Mouse (Mus musculus) liver, embryonic 14.5 days (tissue): ENCODE measurements around the gene Sap30l. TPM values are rescaled to one million over a fixed set of nuclear protein-coding genes. Genes with fewer than 3 reads are reported as not detected.
"Not testable (repeated sequence)": the region's sequence is repeated elsewhere in the genome, so short reads cannot be mapped to it uniquely, and the experiment has no call there.

Experiments
- ATAC-seq: fragments of 200-750 bp; cut with Nextera tagmentation; 2 replicates; pipeline ENCODE4 v1.8.0; 2017; ENCODE audit warnings: moderate number of reproducible peaks, mild to moderate bottlenecking, moderate library complexity; ENCODE audit not compliant: insufficient read depth
- DNase-seq, 3 experiments: peaks; one replicate each; pipeline ENCODE4 v3.0.0-alpha.2; 2012 to 2013; ENCODE audit warnings: low read depth in 3 of 3, low spot score in 3 of 3
- H3K27ac ChIP-seq: fragments of 300-500 bp; sonication (generic); 2 replicates; pipeline ENCODE4 v1.5.1; 2014; ENCODE audit warnings: moderate library complexity, mild to moderate bottlenecking, control low read depth, inconsistent platforms
- H3K27me3 ChIP-seq: fragments of 300-500 bp; sonication (generic); 2 replicates; pipeline ENCODE4 v1.6.1; 2014; ENCODE audit warnings: mild to moderate bottlenecking, low read length, moderate library complexity; ENCODE audit not compliant: control insufficient read depth, insufficient read depth
- H3K36me3 ChIP-seq: fragments of 300-500 bp; sonication (generic); replicated peaks from 2 replicates; pipeline ENCODE4 v1.6.1; 2014; ENCODE audit warnings: low read depth; ENCODE audit not compliant: control insufficient read depth, insufficient read depth
- H3K4me1 ChIP-seq, 2 experiments: fragments of 200-500 bp in 1 of 2; fragments of 300-500 bp in 1 of 2; sonication (generic) in 1 of 2; replicated peaks; 2 replicates each; pipeline ENCODE4 v1.6.1; 2012 to 2014; ENCODE audit warnings: antibody characterized with exemption in 1 of 2, inconsistent platforms in 1 of 2, low read length in 1 of 2; ENCODE audit not compliant: control insufficient read depth in 2 of 2, insufficient read depth in 2 of 2
- H3K4me2 ChIP-seq: fragments of 300-500 bp; sonication (generic); 2 replicates; pipeline ENCODE4 v1.6.1; 2014; ENCODE audit warnings: low read depth, mild to moderate bottlenecking, control low read depth, moderate library complexity
- H3K4me3 ChIP-seq, 2 experiments: fragments of 200-500 bp in 1 of 2; fragments of 300-500 bp in 1 of 2; sonication (generic) in 1 of 2; 2 replicates each; pipeline ENCODE4 v1.5.1; 2012 to 2014; ENCODE audit warnings: low read depth in 2 of 2, low read length in 2 of 2, mild to moderate bottlenecking in 2 of 2, control low read depth in 1 of 2, inconsistent platforms in 1 of 2, moderate library complexity in 1 of 2; ENCODE audit not compliant: insufficient read depth in 1 of 2
- H3K9ac ChIP-seq: fragments of 300-500 bp; sonication (generic); replicated peaks from 2 replicates; pipeline ENCODE4 v1.6.1; 2014; ENCODE audit warnings: mild to moderate bottlenecking, control low read depth, moderate library complexity
- H3K9me3 ChIP-seq: fragments of 300-500 bp; sonication (generic); 2 replicates; pipeline ENCODE4 v1.6.1; 2016; ENCODE audit warnings: low read length, mixed read lengths; ENCODE audit not compliant: control insufficient read depth
- CTCF ChIP-seq: IDR thresholded peaks from 2 replicates; pipeline ENCODE4 v1.5.1; 2016; ENCODE audit warnings: antibody characterized with exemption, low read depth, control low read depth
- EP300 ChIP-seq: IDR thresholded peaks from 2 replicates; pipeline ENCODE4 v1.6.1; 2016; ENCODE audit warnings: antibody characterized with exemption, low read depth
- WGBS: fragments of 180-500 bp; shearing (Covaris S2); extraction: QIAGEN DNeasy Blood & Tissue Kit; methylation state at CpG from one replicate; pipeline ENCODE4 v1.1.7; 2014; ENCODE audit not compliant: insufficient replicate concordance; 5-methylcytosine and 5-hydroxymethylcytosine counted together
- polyA plus RNA-seq, 2 experiments: library from polyadenylated mRNA; depleted of rRNA in 1 of 2; stranded (reverse) in 1 of 2; unstranded in 1 of 2; fragments of >200 nt; fragmentation: Nextera tagmentation in 1 of 2; extraction: Ambion mirVana in 1 of 2; gene quantifications; 2 replicates each; pipeline versions ENCODE4 v1.2.1 to v1.2.3; 2012 to 2014

Sap30l gene
- polyA plus RNA-seq, 2 experiments, result 4.0 to 6.6 TPM

DNA sequence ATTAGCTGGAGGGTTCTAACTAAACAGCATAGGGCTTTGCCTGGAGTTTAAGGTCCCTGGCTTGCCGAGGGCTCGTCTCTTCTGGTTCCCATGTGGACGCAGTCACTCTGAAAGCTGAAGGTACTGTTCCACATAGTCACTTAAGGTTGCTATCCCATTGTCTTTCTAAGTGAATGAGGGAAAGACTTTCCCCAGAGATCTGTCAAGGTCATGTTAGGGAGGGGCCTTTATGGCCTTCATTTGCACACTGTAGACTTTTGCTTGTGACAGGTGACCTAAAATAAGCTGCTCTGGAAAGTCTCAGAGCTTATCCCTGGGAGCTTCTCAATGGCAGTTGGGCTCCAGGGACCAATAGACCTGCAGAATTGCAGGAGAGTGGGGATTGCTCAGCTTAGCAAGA is 12.2 kb downstream of the Sap30l start:
- TF ChIP-seq CTCF (no peak), EP300 (no peak)
- no peaks in the 10 kb centered on the region for H3K36me3 ChIP-seq
- WGBS, result 76% methylated on average over 3 of the region's 3 CpGs
- H3K9ac ChIP-seq, result no peak overlapping the region
- H3K9me3 ChIP-seq, result no peaks in the 10 kb centered on the region
- no peak for ATAC-seq
- H3K27me3 ChIP-seq, result no peaks in the 10 kb centered on the region
- DNase-seq, result no peak
- no peak overlapping the region for H3K4me2 ChIP-seq
- peaks cover 14 to 26% of the 10 kb centered on the region in 2 experiments for H3K4me1 ChIP-seq
- no peak overlapping the region for H3K27ac ChIP-seq
- no peak overlapping the region for H3K4me3 ChIP-seq

GRCm38 (mm10) chr11:57818189-57818588 is 16.8 kb downstream of the Sap30l start:
- Histone ChIP-seq H3K4me2 (no peak overlapping the region), H3K4me1 (peaks cover 5 to 8% of the 10 kb centered on the region in 2 experiments), H3K9ac (no peak overlapping the region), H3K36me3 (no peaks in the 10 kb centered on the region), H3K4me3 (no peak overlapping the region), H3K27ac (no peak overlapping the region), H3K27me3 (no peaks in the 10 kb centered on the region), H3K9me3 (no peaks in the 10 kb centered on the region)
- WGBS, result 70% methylated on average over 4 of the region's 4 CpGs
- ATAC-seq (no peak), DNase-seq (no peak)
- no peak for TF ChIP-seq EP300
- peak; percentile 56 for TF ChIP-seq CTCF

DNA sequence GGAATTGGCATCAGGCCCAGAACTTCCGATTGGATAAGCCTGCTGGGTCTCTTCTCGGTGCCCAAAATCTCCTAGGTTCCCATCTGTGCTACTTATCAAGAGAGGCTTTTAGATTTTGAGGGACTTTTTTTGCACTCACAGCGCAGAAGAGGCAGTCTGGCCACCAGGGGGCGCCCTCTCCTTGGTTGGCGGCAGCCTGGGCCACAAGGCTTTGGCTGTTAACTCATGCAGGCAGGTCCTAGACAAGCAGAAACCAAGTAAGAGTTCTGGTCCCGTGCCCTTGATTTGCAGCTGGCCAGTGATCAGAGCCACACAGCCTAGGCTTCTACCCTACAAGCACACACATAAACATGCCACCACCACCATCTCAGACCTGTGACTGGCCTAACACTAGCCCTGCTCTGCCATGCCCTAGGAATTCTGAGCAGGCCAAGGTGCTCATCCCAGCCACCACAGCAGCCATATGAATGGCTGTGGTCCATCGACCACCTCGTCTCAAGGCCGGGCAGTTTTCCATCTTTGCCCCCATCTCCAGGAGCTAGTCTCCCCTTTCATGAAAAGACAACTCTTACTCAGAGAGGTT is 18.7 kb downstream of the Sap30l start:
- no peak overlapping the region for H3K4me2 ChIP-seq
- H3K4me1 ChIP-seq, result peaks cover 0 to 4% of the 10 kb centered on the region in 2 experiments; a peak in 2 of 4 replicates
- 21% methylated on average over 9 of the region's 9 CpGs for WGBS
- peaks cover 3% of the 10 kb centered on the region; the same call in 1 of the 2 replicates for H3K27me3 ChIP-seq
- ATAC-seq (no peak), DNase-seq (peak in 2 of 3 experiments; percentile 34 to 35)
- H3K9me3 ChIP-seq, result no peaks in the 10 kb centered on the region
- H3K9ac ChIP-seq, result no peak overlapping the region
- H3K4me3 ChIP-seq, result no peak overlapping the region
- peak; percentile 96 for TF ChIP-seq CTCF
- TF ChIP-seq EP300, result no peak
- H3K27ac ChIP-seq, result no peak overlapping the region
- no peaks in the 10 kb centered on the region for H3K36me3 ChIP-seq

DNA sequence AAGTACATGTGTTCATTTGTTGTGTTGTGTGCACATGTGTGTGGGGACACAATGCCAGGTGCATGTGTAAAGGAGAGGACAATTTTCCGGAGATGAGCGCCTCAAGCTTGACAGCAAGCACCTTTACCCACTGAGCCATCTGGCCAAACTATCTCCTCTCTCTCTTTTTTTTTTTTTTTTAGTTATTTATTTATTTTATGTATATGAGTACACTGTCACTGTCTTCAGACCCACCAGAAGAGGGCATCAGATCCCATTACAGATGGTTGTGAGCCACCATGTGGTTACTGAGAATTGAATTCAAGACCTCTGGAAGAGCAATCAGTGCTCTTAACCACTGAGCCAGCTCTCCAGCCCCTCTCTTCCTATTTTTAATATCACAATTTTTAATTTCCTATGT is 21.7 kb downstream of the Sap30l start:
- not testable (repeated sequence) for H3K27ac ChIP-seq, H3K4me2 ChIP-seq, H3K36me3 ChIP-seq, ATAC-seq, H3K4me3 ChIP-seq, H3K9me3 ChIP-seq, DNase-seq, H3K9ac ChIP-seq, H3K4me1 ChIP-seq
- H3K27me3 ChIP-seq, result peaks cover 29% of the 10 kb centered on the region
- 71% methylated on average over 2 of the region's 2 CpGs for WGBS

- TF ChIP-seq EP300, result no peak
- TF ChIP-seq CTCF, result no peak
- H3K27me3 ChIP-seq, result peaks cover 35% of the 10 kb centered on the region
- H3K4me1 ChIP-seq, result no peaks in the 10 kb centered on the region
- no peak overlapping the region for H3K9ac ChIP-seq
- no peaks in the 10 kb centered on the region for H3K9me3 ChIP-seq
- DNase-seq (no peak), ATAC-seq (no peak)
- no peak overlapping the region for H3K27ac ChIP-seq
- H3K4me2 ChIP-seq, result no peak overlapping the region
- no peak overlapping the region for H3K4me3 ChIP-seq
- no peaks in the 10 kb centered on the region for H3K36me3 ChIP-seq
- 42% methylated on average over 7 of the region's 7 CpGs for WGBS
Measured at GRCm38 (mm10) chr11:57823714-57824113, 22.3 kb downstream of the Sap30l start.

- H3K9ac ChIP-seq, H3K4me2 ChIP-seq, H3K36me3 ChIP-seq, ATAC-seq, DNase-seq, H3K9me3 ChIP-seq, H3K4me3 ChIP-seq, H3K27ac ChIP-seq, H3K4me1 ChIP-seq: not testable (repeated sequence)
- 53% methylated on average over 11 of the region's 11 CpGs for WGBS
- peaks cover 50% of the 10 kb centered on the region for H3K27me3 ChIP-seq
Measured at GRCm38 (mm10) chr11:57825234-57825633, 23.8 kb downstream of the Sap30l start.
